Mouse (Mus musculus) liver, adult 2 months (tissue): Measurements from ENCODE around the gene Cntn5.

ENCODE experiments used
- CTCF ChIP-seq: fragments of 200-500 bp; IDR thresholded peaks from 2 replicates; pipeline ENCODE4 v1.5.1; 2011; ENCODE audit warnings: low read depth, low read length, control low read depth
- POLR2A ChIP-seq: fragments of 200-500 bp; IDR thresholded peaks from 2 replicates; pipeline ENCODE4 v1.6.1; 2011; ENCODE audit warnings: low read length, control low read depth; ENCODE audit not compliant: insufficient read depth; ENCODE audit errors: extremely low read depth

GRCm38 (mm10) chr9:10368410-10368809 lies 536.2 kb downstream of the Cntn5 start:
- TF ChIP-seq CTCF: no peak
- no peak for TF ChIP-seq POLR2A
